Mouse (Mus musculus) intestine, embryonic 16.5 days (tissue): Measurements from ENCODE around the gene Pdlim5. TPM values are rescaled to one million over a fixed set of nuclear protein-coding genes. Genes with fewer than 3 reads are reported as not detected.

Experiments
- ATAC-seq: fragments of 200-750 bp; cut with Nextera tagmentation; 2 replicates; pipeline ENCODE4 v1.8.0; 2017; ENCODE audit warnings: moderate TSS enrichment, moderate library complexity
- H3K27ac ChIP-seq: fragments of 300-500 bp; sonication (generic); 2 replicates; pipeline ENCODE4 v1.5.1; 2014; ENCODE audit warnings: mild to moderate bottlenecking, low read length
- H3K27me3 ChIP-seq: fragments of 300-500 bp; sonication (generic); replicated peaks from 2 replicates; pipeline ENCODE4 v1.6.1; 2014; ENCODE audit warnings: low read length, control low read depth, mixed read lengths; ENCODE audit not compliant: control insufficient read depth, insufficient read depth
- H3K36me3 ChIP-seq: fragments of 300-500 bp; sonication (generic); 2 replicates; pipeline ENCODE4 v1.6.1; 2014; ENCODE audit warnings: low read length, control low read depth; ENCODE audit not compliant: control insufficient read depth, insufficient read depth
- H3K4me1 ChIP-seq: fragments of 300-500 bp; sonication (generic); 2 replicates; pipeline ENCODE4 v1.6.1; 2014; ENCODE audit warnings: low read length, control low read depth, mixed read lengths; ENCODE audit not compliant: control insufficient read depth, insufficient read depth
- H3K4me2 ChIP-seq: fragments of 300-500 bp; sonication (generic); 2 replicates; pipeline ENCODE4 v1.6.1; 2014; ENCODE audit warnings: low read depth, low read length, control low read depth
- H3K4me3 ChIP-seq: fragments of 300-500 bp; sonication (generic); 2 replicates; pipeline ENCODE4 v1.5.1; 2014; ENCODE audit warnings: mild to moderate bottlenecking, low read length
- H3K9ac ChIP-seq: fragments of 300-500 bp; sonication (generic); 2 replicates; pipeline ENCODE4 v1.6.1; 2014; ENCODE audit warnings: low read depth, low read length
- H3K9me3 ChIP-seq: fragments of 300-500 bp; sonication (generic); 2 replicates; pipeline ENCODE4 v1.6.1; 2016; ENCODE audit warnings: low read length, control low read depth; ENCODE audit not compliant: control insufficient read depth
- WGBS: fragments of 180-500 bp; shearing (Covaris S2); extraction: QIAGEN DNeasy Blood & Tissue Kit; methylation state at CpG from one replicate; pipeline ENCODE4 v1.1.7; 2014; 5-methylcytosine and 5-hydroxymethylcytosine counted together
- polyA plus RNA-seq: library from polyadenylated mRNA; unstranded; fragments of >200 nt; fragmentation: Nextera tagmentation; extraction: Ambion mirVana; gene quantifications from 2 replicates; pipeline ENCODE4 v1.2.1, GENCODE M21; 2015

Gene Pdlim5
- polyA plus RNA-seq, 1 experiment from 2014 or later: 35.7 TPM

DNA sequence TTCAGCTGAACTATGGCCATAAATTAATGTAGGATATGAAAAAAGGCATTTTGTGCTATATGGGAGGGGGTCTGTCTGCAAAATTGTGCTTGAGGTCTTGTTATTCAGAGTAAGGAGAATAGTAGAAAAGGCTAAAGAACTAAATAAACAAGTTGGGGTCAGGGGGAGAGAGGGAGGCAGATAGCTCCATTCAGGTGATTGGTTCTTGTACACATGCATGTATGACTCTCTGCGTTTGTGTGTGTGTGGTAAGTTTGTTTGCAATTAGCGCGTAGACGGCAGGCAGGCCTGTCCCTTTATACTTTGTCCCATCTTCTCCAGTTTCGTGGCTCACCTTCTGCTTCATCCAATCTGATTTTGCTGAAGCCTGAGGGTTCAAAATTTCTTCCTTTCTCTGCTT lies 40.7 kb upstream of the Pdlim5 start:
- Histone ChIP-seq H3K4me3 (no peak overlapping the region), H3K9ac (no peak overlapping the region), H3K4me2 (no peak overlapping the region), H3K4me1 (0 out of 2 replicates have a peak, but pooled peaks cover 4% of the 10 kb centered on the region), H3K36me3 (no peaks in the 10 kb centered on the region), H3K27ac (no peak overlapping the region), H3K27me3 (no peaks in the 10 kb centered on the region), H3K9me3 (no peaks in the 10 kb centered on the region)
- no peak for ATAC-seq
- WGBS: 61% methylated on average over 5 of the region's 5 CpGs

DNA sequence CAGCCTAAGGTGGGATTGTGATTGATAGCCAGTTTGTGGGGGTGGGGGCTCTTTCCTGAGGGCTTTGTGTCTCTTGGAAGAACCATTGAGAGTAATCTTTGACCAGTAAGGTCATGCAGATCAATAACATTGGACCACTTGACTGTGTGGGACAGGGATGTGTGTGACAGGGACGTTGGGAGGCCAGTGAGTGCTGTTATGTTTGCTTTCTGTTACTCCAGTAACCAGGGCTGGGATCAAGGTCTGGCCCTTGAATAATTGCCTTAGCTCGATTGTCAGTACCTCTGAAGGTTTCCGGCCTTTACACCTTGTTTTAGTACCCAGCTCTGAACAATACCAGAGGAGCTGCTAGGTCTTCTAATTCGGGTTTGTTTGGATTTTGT lies 39.3 kb upstream of the Pdlim5 start:
- 48% methylated on average over 4 of the region's 4 CpGs for WGBS
- Histone ChIP-seq H3K9me3 (no peaks in the 10 kb centered on the region), H3K36me3 (no peaks in the 10 kb centered on the region), H3K9ac (no peak overlapping the region), H3K27me3 (no peaks in the 10 kb centered on the region), H3K4me3 (no peak overlapping the region), H3K4me2 (no peak overlapping the region), H3K27ac (no peak overlapping the region), H3K4me1 (0 out of 2 replicates have a peak, but pooled peaks cover 4% of the 10 kb centered on the region)
- peak; percentile 66; the same call in 1 of the 2 replicates for ATAC-seq

DNA sequence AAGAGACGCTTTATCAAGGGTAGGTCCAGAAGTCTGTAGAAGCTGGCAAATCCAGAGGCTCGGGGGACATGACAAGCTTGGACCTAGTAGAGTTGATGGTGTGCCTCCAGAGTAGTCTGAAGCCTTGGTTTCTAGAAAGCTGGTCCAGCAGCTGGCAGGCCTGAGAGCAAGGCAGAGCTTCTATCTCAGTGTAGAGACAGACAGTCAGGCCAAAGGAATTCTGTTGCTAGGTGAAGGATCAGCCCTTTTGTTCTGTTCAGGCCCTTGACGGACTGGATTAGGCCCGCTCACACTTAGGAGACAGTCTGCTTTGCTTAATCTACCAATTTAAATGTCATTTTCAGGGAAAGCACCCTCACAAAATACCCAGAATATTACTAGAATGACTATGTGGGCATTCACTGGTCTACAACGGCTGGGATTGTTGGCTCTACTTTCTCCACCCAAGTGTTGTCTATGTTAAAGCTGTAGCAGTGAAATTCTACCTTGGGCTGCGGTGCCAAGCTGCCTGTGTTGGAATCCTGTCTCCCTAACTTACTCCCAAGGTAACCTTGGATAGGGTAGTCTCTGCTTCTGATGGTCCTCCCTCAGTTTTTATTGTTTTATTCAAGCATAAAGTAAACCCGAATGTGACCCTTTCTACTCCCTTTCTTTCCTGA lies 38.8 kb upstream of the Pdlim5 start:
- Histone ChIP-seq H3K4me1 (0 out of 2 replicates have a peak, but pooled peaks cover 4% of the 10 kb centered on the region), H3K9ac (no peak overlapping the region), H3K9me3 (no peaks in the 10 kb centered on the region), H3K27me3 (no peaks in the 10 kb centered on the region), H3K36me3 (no peaks in the 10 kb centered on the region), H3K4me3 (no peak overlapping the region), H3K27ac (no peak overlapping the region), H3K4me2 (no peak overlapping the region)
- 0 out of 2 replicates have a peak, but pooled peaks have one; percentile 21 for ATAC-seq
- 63% methylated on average over 7 of the region's 7 CpGs for WGBS

DNA sequence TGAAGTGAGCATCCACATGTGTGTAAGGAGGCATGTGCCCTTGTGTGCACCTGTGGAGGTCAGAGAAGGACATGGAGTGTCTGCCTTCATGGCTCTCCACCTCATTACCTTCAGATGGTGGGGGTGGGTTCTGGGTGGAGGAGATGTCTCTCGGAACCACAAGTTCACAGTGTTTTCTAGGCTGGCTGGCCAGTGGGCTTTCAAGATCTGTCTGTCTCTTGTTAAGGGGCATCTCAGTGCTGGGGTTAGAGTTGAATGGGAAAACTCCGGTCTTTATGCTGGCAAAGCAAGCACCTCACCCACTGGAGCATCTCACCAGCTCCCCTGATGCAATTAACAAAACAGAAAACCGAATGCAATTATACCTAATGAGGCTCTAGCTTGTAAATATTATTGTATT lies 36.0 kb upstream of the Pdlim5 start:
- Histone ChIP-seq H3K9ac (no peak overlapping the region), H3K36me3 (no peaks in the 10 kb centered on the region), H3K9me3 (no peaks in the 10 kb centered on the region), H3K27ac (no peak overlapping the region), H3K27me3 (no peaks in the 10 kb centered on the region), H3K4me3 (no peak overlapping the region), H3K4me2 (no peak overlapping the region), H3K4me1 (no peaks in the 10 kb centered on the region)
- WGBS: 83% methylated on average over 3 of the region's 3 CpGs
- ATAC-seq: no peak

DNA sequence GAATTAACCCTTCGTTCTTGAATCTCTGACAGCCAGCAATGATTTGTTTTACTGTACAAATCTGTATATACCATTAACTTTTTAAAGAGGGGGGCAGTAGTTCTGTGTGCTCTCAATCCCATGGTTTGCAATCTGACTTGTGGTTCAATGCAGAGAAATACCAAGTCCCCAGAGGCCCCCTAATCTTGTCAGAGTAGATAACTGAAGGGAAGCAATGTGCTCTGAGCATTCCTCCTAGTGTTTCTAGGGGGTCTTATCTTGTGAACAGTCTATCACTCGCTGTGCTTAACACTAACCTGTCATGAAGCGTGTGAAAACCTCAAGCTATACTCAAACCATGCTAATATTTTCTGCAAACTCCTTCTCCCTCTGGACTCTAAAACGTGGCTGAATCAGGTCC lies 34.6 kb upstream of the Pdlim5 start:
- Histone ChIP-seq H3K9ac (no peak overlapping the region), H3K4me3 (no peak overlapping the region), H3K27me3 (no peaks in the 10 kb centered on the region), H3K4me1 (no peaks in the 10 kb centered on the region), H3K27ac (no peak overlapping the region), H3K36me3 (no peaks in the 10 kb centered on the region), H3K4me2 (no peak overlapping the region), H3K9me3 (no peaks in the 10 kb centered on the region)
- WGBS: 52% methylated on average over 4 of the region's 4 CpGs
- ATAC-seq: no peak

DNA sequence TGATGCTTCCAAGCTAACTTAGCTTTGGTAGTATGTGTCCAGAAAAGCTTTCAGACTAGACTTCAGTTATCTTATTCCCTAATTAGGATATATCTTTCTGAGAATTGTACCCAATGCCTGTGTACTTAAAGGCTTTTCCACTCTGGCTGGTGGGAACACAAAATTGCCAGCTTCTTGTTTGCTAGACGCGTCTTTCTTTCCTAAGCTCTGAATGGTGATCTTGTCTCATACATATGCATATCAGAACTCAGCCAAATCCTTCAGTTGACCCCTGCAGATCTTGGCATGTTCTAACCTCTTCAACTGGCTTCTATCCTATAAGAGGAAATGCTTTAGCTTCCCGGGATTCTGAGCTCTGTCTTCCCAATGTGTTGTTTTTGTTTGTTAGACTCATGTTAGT lies 31.3 kb upstream of the Pdlim5 start:
- no peak overlapping the region for H3K27ac ChIP-seq
- no peaks in the 10 kb centered on the region for H3K4me1 ChIP-seq
- H3K27me3 ChIP-seq: no peaks in the 10 kb centered on the region
- WGBS: 63% methylated on average over 3 of the region's 3 CpGs
- H3K4me2 ChIP-seq: no peak overlapping the region
- H3K9ac ChIP-seq: no peak overlapping the region
- ATAC-seq: no peak
- H3K9me3 ChIP-seq: no peaks in the 10 kb centered on the region
- H3K4me3 ChIP-seq: no peak overlapping the region
- no peaks in the 10 kb centered on the region for H3K36me3 ChIP-seq

DNA sequence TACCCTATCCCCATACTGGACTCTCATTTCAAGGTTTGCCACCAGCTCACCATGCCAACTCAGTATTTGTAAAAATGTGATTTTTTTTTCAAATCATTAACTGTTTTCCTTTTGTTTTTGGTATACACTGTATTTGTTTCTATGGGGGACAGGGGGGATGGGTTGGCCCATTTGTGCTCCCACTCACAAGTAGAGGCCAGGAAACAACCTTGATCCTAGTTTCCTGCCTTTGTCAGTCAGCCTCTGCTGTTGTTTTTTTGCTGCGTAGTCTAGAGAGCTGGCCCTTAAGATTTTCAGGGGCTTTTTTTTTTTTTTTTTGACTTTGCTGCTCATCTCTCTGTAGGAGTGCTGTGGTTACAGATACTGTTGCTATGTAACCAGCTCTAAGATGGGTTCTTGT lies 28.6 kb upstream of the Pdlim5 start:
- Histone ChIP-seq H3K4me3 (no peak overlapping the region), H3K4me2 (no peak overlapping the region), H3K36me3 (no peaks in the 10 kb centered on the region), H3K9me3 (no peaks in the 10 kb centered on the region), H3K9ac (no peak overlapping the region), H3K27ac (no peak overlapping the region), H3K4me1 (no peaks in the 10 kb centered on the region), H3K27me3 (no peaks in the 10 kb centered on the region)
- WGBS: 69% methylated on average over 1 of the region's 1 CpGs
- no peak for ATAC-seq

DNA sequence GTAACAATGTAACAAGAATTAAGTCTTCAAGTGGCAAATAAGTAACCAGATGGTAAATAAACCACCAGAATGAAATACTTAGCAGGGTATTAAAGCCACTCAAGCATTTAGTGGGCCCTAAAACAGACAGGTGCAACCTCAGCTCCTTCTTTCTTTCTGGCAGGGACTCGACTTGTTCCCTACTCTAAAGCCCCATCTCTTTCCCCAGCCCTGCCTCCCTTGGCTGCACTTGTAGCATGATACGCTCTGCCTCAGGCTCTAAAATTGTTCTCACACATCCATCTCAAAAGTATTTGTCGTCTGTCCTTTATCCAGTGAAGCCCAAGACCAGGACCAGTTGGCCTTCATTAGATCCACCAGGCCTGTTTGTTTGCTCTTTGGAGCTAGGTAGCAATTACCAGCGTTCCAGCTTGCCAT lies 28.0 kb upstream of the Pdlim5 start:
- H3K27me3 ChIP-seq: no peaks in the 10 kb centered on the region
- ATAC-seq: no peak
- no peak overlapping the region for H3K27ac ChIP-seq
- 47% methylated on average over 4 of the region's 4 CpGs for WGBS
- no peak overlapping the region for H3K4me2 ChIP-seq
- H3K4me3 ChIP-seq: no peak overlapping the region
- H3K9ac ChIP-seq: no peak overlapping the region
- no peaks in the 10 kb centered on the region for H3K9me3 ChIP-seq
- H3K4me1 ChIP-seq: no peaks in the 10 kb centered on the region
- H3K36me3 ChIP-seq: no peaks in the 10 kb centered on the region

DNA sequence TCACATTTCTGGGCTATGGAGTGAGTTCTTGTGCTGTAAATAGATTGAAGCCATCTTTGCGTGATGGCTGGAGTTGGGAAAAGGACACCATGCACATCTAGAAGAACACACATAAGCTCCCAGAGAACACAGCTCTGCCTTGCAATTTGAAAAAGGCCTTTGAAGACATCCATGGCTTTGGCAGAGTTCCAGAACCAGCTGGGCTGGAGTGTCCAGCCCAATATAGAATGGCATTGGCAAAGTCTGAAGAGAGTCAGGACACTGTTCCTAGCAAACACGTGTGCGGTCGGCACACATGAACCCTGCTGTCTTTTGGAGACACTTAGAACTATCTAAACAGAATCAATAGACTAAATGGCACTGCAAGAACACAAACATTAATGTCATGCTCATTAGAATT lies 26.7 kb upstream of the Pdlim5 start:
- Histone ChIP-seq H3K27ac (no peak overlapping the region), H3K4me3 (no peak overlapping the region), H3K4me2 (no peak overlapping the region), H3K27me3 (no peaks in the 10 kb centered on the region), H3K9me3 (no peaks in the 10 kb centered on the region), H3K9ac (no peak overlapping the region), H3K4me1 (no peaks in the 10 kb centered on the region), H3K36me3 (no peaks in the 10 kb centered on the region)
- WGBS: 76% methylated on average over 4 of the region's 4 CpGs
- no peak for ATAC-seq

DNA sequence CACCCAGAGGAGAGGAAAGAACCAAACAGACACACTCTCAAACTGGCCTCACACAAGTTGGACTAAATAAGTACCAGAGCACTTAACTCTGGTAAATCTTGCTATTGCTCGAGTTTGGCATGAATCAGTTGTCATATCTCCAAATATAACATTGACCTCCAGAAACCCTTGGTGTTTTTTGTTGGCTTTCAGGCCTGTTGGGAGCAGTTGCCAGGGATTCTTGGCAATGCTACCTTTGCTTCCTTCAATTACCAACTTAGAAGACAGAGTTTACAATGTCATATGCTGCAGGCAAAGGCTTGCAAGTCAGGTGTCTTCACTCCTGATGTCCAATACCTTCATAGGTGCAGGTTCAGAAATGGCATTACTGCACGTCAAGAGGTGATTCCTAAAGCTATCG lies 26.0 kb upstream of the Pdlim5 start:
- Histone ChIP-seq H3K4me2 (no peak overlapping the region), H3K4me1 (no peaks in the 10 kb centered on the region), H3K9me3 (no peaks in the 10 kb centered on the region), H3K27me3 (no peaks in the 10 kb centered on the region), H3K36me3 (no peaks in the 10 kb centered on the region), H3K4me3 (no peak overlapping the region), H3K27ac (no peak overlapping the region), H3K9ac (no peak overlapping the region)
- WGBS: 90% methylated on average over 3 of the region's 3 CpGs
- ATAC-seq: no peak
